Mouse (Mus musculus): ENCODE measurements around the gene Apbb1ip. TPM values are rescaled to one million over a fixed set of nuclear protein-coding genes. Genes with fewer than 3 reads are reported as not detected.

Apbb1ip gene
- 2.2 TPM for polyA plus RNA-seq (2015; fragmentation: Illumina TruSeq; extraction: RNeasy Lipid Tissue Mini Kit (QIAGEN cat#74804); ENCODE audit: insufficient read depth, low read depth, low replicate concordance)

GRCm38 (mm10) chr2:22773549-22774180 is at the start of gene Apbb1ip:
Gene Apbb1ip (plus strand): TSS chr2:22774094.

GRCm38 (mm10) chr2:22895282-22896273 is 121.7 kb downstream of the Apbb1ip start, which contains the start of gene Pdss1:
Gene Pdss1 (plus strand): TSS chr2:22895522.

Other genes starting within 250 kb of the Apbb1ip start
- gene Gad2, start 151.9 kb upstream of the Apbb1ip start, polyA plus RNA-seq (2015; fragmentation: Illumina TruSeq; extraction: RNeasy Lipid Tissue Mini Kit (QIAGEN cat#74804); ENCODE audit: insufficient read depth, low read depth, low replicate concordance): not detected
- gene Pdss1, start 121.4 kb downstream of the Apbb1ip start, polyA plus RNA-seq (2015; fragmentation: Illumina TruSeq; extraction: RNeasy Lipid Tissue Mini Kit (QIAGEN cat#74804); ENCODE audit: insufficient read depth, low read depth, low replicate concordance): 1.2 TPM